Mouse (Mus musculus) WW6 (cell line): ENCODE results near the gene Zfp384.

ENCODE experiments used
- DNase-seq: peaks from one replicate; pipeline ENCODE4 v3.0.0-alpha.2; 2013; ENCODE audit warnings: low read depth, low spot score

Zfp384 gene

GRCm38 (mm10) chr6:125081797-125082560 lies 73.0 kb downstream of the Zfp384 start:
- peak; percentile 98 for DNase-seq

- no peak for DNase-seq
Observed at GRCm38 (mm10) chr6:125082801-125083386, 73.9 kb downstream of the Zfp384 start.

GRCm38 (mm10) chr6:125084424-125084823 lies 75.5 kb downstream of the Zfp384 start:
- DNase-seq = no peak
